Mouse (Mus musculus): ENCODE measurements around the gene Ubl3. TPM values are rescaled to one million over a fixed set of nuclear protein-coding genes. Genes with fewer than 3 reads are reported as not detected.

Gene Ubl3
- total and polyA plus RNA-seq, 3 experiments, result 43.6 to 112 (median 92.7) TPM

- WGBS, result 63% methylated on average over 2 of the region's 2 CpGs
- intact Hi-C loops (cut with DNase I), result no loop called here
- no peak overlapping the region for H3K4me3 ChIP-seq
These were observed 18.7 kb downstream of the Ubl3 start for GRCm38 (mm10) chr5:148533924-148534323.

GRCm38 (mm10) chr5:148532201-148532600, 20.4 kb downstream of the Ubl3 start:
- peaks cover 28% of the 10 kb centered on the region for H3K4me1 ChIP-seq (ENCODE audit: control insufficient read depth, insufficient read depth, low read length)
- 36% methylated on average over 5 of the region's 5 CpGs for WGBS
- no peak overlapping the region for H3K9ac ChIP-seq (ENCODE audit: low read depth, low read length)
- H3K79me2 ChIP-seq (replicated peaks; ENCODE audit: control insufficient read depth, insufficient read depth, low read length), result peaks cover 12% of the 10 kb centered on the region
- no peaks in the 10 kb centered on the region for H3K27me3 ChIP-seq (ENCODE audit: control insufficient read depth, insufficient read depth, low read length)
- intact Hi-C loops (cut with DNase I), result no loop called here
- no peak overlapping the region for H3K4me3 ChIP-seq
- no peak for DNase-seq
- no peak overlapping the region for H3K27ac ChIP-seq
- no peak for TF ChIP-seq EP300 (IDR thresholded peaks at IDR 0.05; ENCODE audit: insufficient read depth, low read depth, low read length)
- no peak for TF ChIP-seq CTCF (IDR thresholded peaks at IDR 0.05)
- TF ChIP-seq POLR2A (IDR thresholded peaks at IDR 0.05; ENCODE audit: insufficient read depth, low read depth, low read length), result no peak
- H3K36me3 ChIP-seq (ENCODE audit: control insufficient read depth, insufficient read depth, low read length), result peaks cover 22% of the 10 kb centered on the region

More at GRCm38 (mm10) chr5:148533924-148534323, 18.7 kb downstream of the Ubl3 start:
- H3K9ac ChIP-seq (ENCODE audit: low read depth, low read length), result no peak overlapping the region
- peaks cover 26% of the 10 kb centered on the region for H3K36me3 ChIP-seq (ENCODE audit: control insufficient read depth, insufficient read depth, low read length)
- no peak for DNase-seq
- no peaks in the 10 kb centered on the region for H3K27me3 ChIP-seq (ENCODE audit: control insufficient read depth, insufficient read depth, low read length)
- H3K4me1 ChIP-seq (ENCODE audit: control insufficient read depth, insufficient read depth, low read length), result peaks cover 26% of the 10 kb centered on the region
- no peak overlapping the region for H3K27ac ChIP-seq
- peaks cover 14% of the 10 kb centered on the region for H3K79me2 ChIP-seq (replicated peaks; ENCODE audit: control insufficient read depth, insufficient read depth, low read length)
- TF ChIP-seq CTCF (IDR thresholded peaks at IDR 0.05) (no peak), EP300 (IDR thresholded peaks at IDR 0.05; ENCODE audit: insufficient read depth, low read depth, low read length) (no peak)

- H3K4me1 ChIP-seq (ENCODE audit: control insufficient read depth, insufficient read depth, low read length), result peaks cover 23% of the 10 kb centered on the region
- no peak overlapping the region for H3K9ac ChIP-seq (ENCODE audit: low read depth, low read length)
- H3K36me3 ChIP-seq (ENCODE audit: control insufficient read depth, insufficient read depth, low read length), result peaks cover 8% of the 10 kb centered on the region
- H3K27me3 ChIP-seq (ENCODE audit: control insufficient read depth, insufficient read depth, low read length), result no peaks in the 10 kb centered on the region
- DNase-seq, result no peak
- H3K27ac ChIP-seq, result no peak overlapping the region
- TF ChIP-seq EP300 (IDR thresholded peaks at IDR 0.05; ENCODE audit: insufficient read depth, low read depth, low read length) (no peak), POLR2A (IDR thresholded peaks at IDR 0.05; ENCODE audit: insufficient read depth, low read depth, low read length) (no peak)
- intact Hi-C loops (cut with DNase I), result no loop called here
- WGBS, result 30% methylated on average over 6 of the region's 6 CpGs
- H3K4me3 ChIP-seq, result no peak overlapping the region
- H3K79me2 ChIP-seq (replicated peaks; ENCODE audit: control insufficient read depth, insufficient read depth, low read length), result peaks cover 9% of the 10 kb centered on the region
These were observed 25.0 kb downstream of the Ubl3 start for GRCm38 (mm10) chr5:148527632-148528031.

- no peak for DNase-seq
- peaks cover 9% of the 10 kb centered on the region for H3K36me3 ChIP-seq (ENCODE audit: control insufficient read depth, insufficient read depth, low read length)
- WGBS, result 80% methylated on average over 8 of the region's 8 CpGs
- H3K27me3 ChIP-seq (ENCODE audit: control insufficient read depth, insufficient read depth, low read length), result no peaks in the 10 kb centered on the region
- no peak overlapping the region for H3K27ac ChIP-seq
- no peak overlapping the region for H3K9ac ChIP-seq (ENCODE audit: low read depth, low read length)
- TF ChIP-seq POLR2A (IDR thresholded peaks at IDR 0.05; ENCODE audit: insufficient read depth, low read depth, low read length) (no peak), CTCF (IDR thresholded peaks at IDR 0.05) (no peak), EP300 (IDR thresholded peaks at IDR 0.05; ENCODE audit: insufficient read depth, low read depth, low read length) (no peak)
- H3K4me1 ChIP-seq (ENCODE audit: control insufficient read depth, insufficient read depth, low read length), result peaks cover 21% of the 10 kb centered on the region
- H3K79me2 ChIP-seq (replicated peaks; ENCODE audit: control insufficient read depth, insufficient read depth, low read length), result peaks cover 10% of the 10 kb centered on the region
- no peak overlapping the region for H3K4me3 ChIP-seq
- intact Hi-C loops (cut with DNase I), result no loop called here
These were observed 26.0 kb downstream of the Ubl3 start for GRCm38 (mm10) chr5:148526631-148527030.

DNA sequence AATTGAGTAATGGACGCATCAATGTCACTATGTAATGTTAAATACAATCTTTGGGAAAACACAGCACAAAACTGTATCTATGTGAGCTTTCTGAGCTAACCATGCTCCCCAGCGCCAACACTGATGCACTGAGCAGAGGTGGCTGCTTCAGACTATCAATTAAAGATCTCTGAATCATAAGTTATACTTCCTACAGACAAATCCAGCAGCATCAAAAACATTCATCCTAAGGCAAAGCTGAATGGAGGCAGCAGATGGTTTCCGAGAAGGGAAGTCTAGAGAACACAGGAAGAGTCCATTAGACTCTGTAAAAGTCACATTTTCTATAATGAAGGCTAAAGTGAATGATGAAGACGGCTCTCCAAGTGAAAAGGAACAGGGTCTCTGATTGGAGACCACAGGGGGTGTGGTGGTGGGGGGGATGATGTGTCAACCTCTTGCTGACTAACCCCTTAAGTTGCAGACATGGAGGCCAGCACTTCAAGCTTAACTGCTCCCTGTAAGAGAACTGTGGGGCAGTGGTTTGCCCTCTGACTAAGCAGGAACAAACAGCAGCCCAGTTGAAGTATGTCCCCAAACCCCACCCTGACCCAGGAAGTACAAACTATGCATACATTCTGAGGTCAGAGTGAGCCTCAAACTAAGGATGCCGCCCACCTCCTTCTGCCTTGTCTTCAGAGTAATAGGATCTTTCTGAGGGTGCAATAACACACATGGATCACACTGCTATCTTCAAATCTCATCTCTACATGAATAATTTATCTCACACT, 29.2 kb downstream of the Ubl3 start:
- peaks cover 27% of the 10 kb centered on the region for H3K4me1 ChIP-seq (ENCODE audit: control insufficient read depth, insufficient read depth, low read length)
- no peak overlapping the region for H3K27ac ChIP-seq
- TF ChIP-seq EP300 (IDR thresholded peaks at IDR 0.05; ENCODE audit: insufficient read depth, low read depth, low read length), result no peak
- no peak for TF ChIP-seq POLR2A (IDR thresholded peaks at IDR 0.05; ENCODE audit: insufficient read depth, low read depth, low read length)
- no peak for TF ChIP-seq CTCF (IDR thresholded peaks at IDR 0.05)
- H3K9ac ChIP-seq (ENCODE audit: low read depth, low read length), result no peak overlapping the region
- 63% methylated on average over 5 of the region's 5 CpGs for WGBS
- no peak for DNase-seq
- H3K4me3 ChIP-seq, result no peak overlapping the region
- peaks cover 9% of the 10 kb centered on the region for H3K36me3 ChIP-seq (ENCODE audit: control insufficient read depth, insufficient read depth, low read length)
- H3K79me2 ChIP-seq (replicated peaks; ENCODE audit: control insufficient read depth, insufficient read depth, low read length), result peaks cover 9% of the 10 kb centered on the region
- intact Hi-C loops (cut with DNase I), result no loop called here
- no peaks in the 10 kb centered on the region for H3K27me3 ChIP-seq (ENCODE audit: control insufficient read depth, insufficient read depth, low read length)

GRCm38 (mm10) chr5:148522378-148522777, 30.2 kb downstream of the Ubl3 start:
- no peak overlapping the region for H3K9ac ChIP-seq (ENCODE audit: low read depth, low read length)
- H3K4me3 ChIP-seq, result no peak overlapping the region
- WGBS, result 88% methylated on average over 3 of the region's 3 CpGs
- H3K4me1 ChIP-seq (ENCODE audit: control insufficient read depth, insufficient read depth, low read length), result peaks cover 22% of the 10 kb centered on the region
- no peaks in the 10 kb centered on the region for H3K27me3 ChIP-seq (ENCODE audit: control insufficient read depth, insufficient read depth, low read length)
- peaks cover 8% of the 10 kb centered on the region for H3K79me2 ChIP-seq (replicated peaks; ENCODE audit: control insufficient read depth, insufficient read depth, low read length)
- H3K36me3 ChIP-seq (ENCODE audit: control insufficient read depth, insufficient read depth, low read length), result peaks cover 7% of the 10 kb centered on the region
- intact Hi-C loops (cut with DNase I), result no loop called here
- no peak for DNase-seq
- TF ChIP-seq EP300 (IDR thresholded peaks at IDR 0.05; ENCODE audit: insufficient read depth, low read depth, low read length) (no peak), CTCF (IDR thresholded peaks at IDR 0.05) (no peak), POLR2A (IDR thresholded peaks at IDR 0.05; ENCODE audit: insufficient read depth, low read depth, low read length) (no peak)
- no peak overlapping the region for H3K27ac ChIP-seq

Measured in heart, adult 2 months (tissue).